Comparison of ENCODE assay signal across 8 mouse cellular contexts in the genomic region with DNA sequence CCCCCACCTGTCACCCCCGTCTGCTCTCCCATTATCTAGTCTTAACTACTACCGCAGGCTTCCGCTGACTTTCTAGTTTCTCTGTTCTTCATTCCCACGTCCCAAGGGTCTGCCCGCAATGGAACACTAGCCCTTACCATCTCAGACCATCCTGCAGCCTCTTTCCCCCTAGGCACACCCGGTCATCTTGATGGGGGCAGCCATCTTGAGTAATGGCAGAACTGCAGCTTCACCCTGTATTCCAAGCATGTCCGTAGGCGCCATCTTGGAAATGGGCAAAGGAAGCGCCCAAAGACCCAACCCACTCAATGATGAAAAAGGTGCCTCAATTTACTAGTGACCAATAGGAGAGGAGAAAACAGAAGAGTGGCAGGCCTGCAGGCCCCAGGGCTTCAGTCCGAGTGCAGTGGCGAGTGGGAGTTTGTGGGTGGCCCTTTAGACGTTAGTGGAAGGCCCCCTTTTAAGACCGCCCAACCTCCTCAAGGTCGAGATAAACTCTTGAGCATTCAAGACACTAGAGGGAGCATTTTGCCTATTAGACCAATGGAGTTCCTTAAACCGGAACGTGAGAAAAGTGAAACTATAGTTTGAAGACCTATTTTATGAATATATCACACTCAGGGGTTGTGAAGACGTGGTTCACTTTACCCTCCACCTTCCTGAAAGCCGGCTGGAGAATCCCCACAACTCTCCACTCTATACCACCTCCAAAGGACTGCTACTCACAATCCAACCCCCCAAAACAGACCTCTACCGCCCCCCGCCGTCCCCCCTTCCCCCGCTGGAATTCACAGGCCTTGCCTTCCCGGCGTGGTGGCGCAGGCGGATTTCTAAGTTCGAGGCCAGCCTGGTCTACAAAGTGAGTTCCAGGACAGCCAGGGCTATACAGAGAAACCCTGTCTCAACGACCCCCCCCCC. TPM values are rescaled to one million over a fixed set of nuclear protein-coding genes. Genes with fewer than 3 reads are reported as not detected.
DNase-seq lines count a peak whose midpoint lies in the region; ATAC-seq and TF ChIP-seq lines count a peak whose summit lies in the region.

Gene Tomm40l (minus strand): TSS at position 277 of the 918 bp plus-strand sequence.

- H3K4me2 ChIP-seq in forebrain, embryonic 12.5 days: peak within 1 kb of the TSS; percentile 86
- H3K4me2 ChIP-seq in heart, postnatal 0 days (ENCODE audit: low read depth, low read length): peak within 1 kb of the TSS; percentile 77
- H3K4me2 ChIP-seq in liver, embryonic 16.5 days (ENCODE audit: low read depth, low read length): peak within 1 kb of the TSS; percentile 90
- H3K4me2 ChIP-seq in neural tube, embryonic 13.5 days: peak within 1 kb of the TSS; percentile 82

- 0 out of 2 replicates have a peak, but pooled peaks have one; percentile 7 for TF ChIP-seq CTCF in E14TG2a.4 (conservative IDR thresholded peaks at IDR 0.05; ENCODE audit: low read length)
- TF ChIP-seq CTCF in heart, postnatal 0 days (IDR thresholded peaks at IDR 0.05; ENCODE audit: low read depth): peak; percentile 79
- TF ChIP-seq CTCF in testis, adult 2 months (IDR thresholded peaks at IDR 0.05; ENCODE audit: control insufficient read depth, insufficient read depth, insufficient replicate concordance, low read depth, low read length): no peak

- peak; percentile 50 for TF ChIP-seq POLR2A in testis, adult 2 months (IDR thresholded peaks at IDR 0.05; ENCODE audit: control insufficient read depth, low read depth, low read length)

- H3K27me3 ChIP-seq in E14TG2a.4 (ENCODE audit: insufficient read depth, low read length): no peaks in the 10 kb centered on the region
- no peaks in the 10 kb centered on the region for H3K27me3 ChIP-seq in forebrain, embryonic 12.5 days
- H3K27me3 ChIP-seq in heart, postnatal 0 days (ENCODE audit: control insufficient read depth, insufficient read depth, low read length): no peaks in the 10 kb centered on the region
- no peaks in the 10 kb centered on the region for H3K27me3 ChIP-seq in liver, embryonic 16.5 days (ENCODE audit: control insufficient read depth, insufficient read depth, low read depth, low read length)
- no peaks in the 10 kb centered on the region for H3K27me3 ChIP-seq in neural tube, embryonic 13.5 days
- no peaks in the 10 kb centered on the region for H3K27me3 ChIP-seq in testis, adult 2 months (ENCODE audit: control insufficient read depth, insufficient read depth, low read length)

- peak; percentile 96 for DNase-seq in c-Kit-positive CD71-positive TER-119-positive erythroid progenitor cells, embryonic 14.5 days (ENCODE audit: low spot score)
- DNase-seq in heart, postnatal 0 days (ENCODE audit: low spot score): peak; percentile 100
- DNase-seq in kidney, postnatal 4 days: peak; percentile 86 to 94

- no peaks in the 10 kb centered on the region for H3K9me3 ChIP-seq in E14TG2a.4 (ENCODE audit: low read length)
- H3K9me3 ChIP-seq in forebrain, embryonic 12.5 days: no peaks in the 10 kb centered on the region
- H3K9me3 ChIP-seq in heart, postnatal 0 days (replicated peaks; ENCODE audit: control insufficient read depth, low read length): no peaks in the 10 kb centered on the region
- no peaks in the 10 kb centered on the region for H3K9me3 ChIP-seq in liver, embryonic 16.5 days (replicated peaks; ENCODE audit: control insufficient read depth, low read length)
- H3K9me3 ChIP-seq in neural tube, embryonic 13.5 days: no peaks in the 10 kb centered on the region

- H3K4me3 ChIP-seq in E14TG2a.4 (replicated peaks; ENCODE audit: low read length): peak within 1 kb of the TSS; percentile 85
- H3K4me3 ChIP-seq in forebrain, embryonic 12.5 days (replicated peaks): peak within 1 kb of the TSS; percentile 55
- peak within 1 kb of the TSS; percentile 66 for H3K4me3 ChIP-seq in heart, postnatal 0 days (ENCODE audit: low read depth, low read length)
- H3K4me3 ChIP-seq in liver, embryonic 16.5 days (ENCODE audit: low read depth, low read length): peak within 1 kb of the TSS; percentile 75
- H3K4me3 ChIP-seq in neural tube, embryonic 13.5 days: peak within 1 kb of the TSS; percentile 52
- peak within 1 kb of the TSS; percentile 85 for H3K4me3 ChIP-seq in testis, adult 2 months (ENCODE audit: control insufficient read depth, low read depth, low read length)

- peak; percentile 98 for ATAC-seq in forebrain, embryonic 12.5 days (ENCODE audit: low FRiP score)
- ATAC-seq in heart, postnatal 0 days (ENCODE audit: insufficient read depth, low read depth): peak; percentile 97
- peak; percentile 92 for ATAC-seq in liver, embryonic 16.5 days (ENCODE audit: low read depth)
- peak; percentile 95 for ATAC-seq in neural tube, embryonic 13.5 days (ENCODE audit: low read depth)

- H3K27ac ChIP-seq in forebrain, embryonic 12.5 days: peak within 1 kb of the TSS; percentile 85
- H3K27ac ChIP-seq in heart, postnatal 0 days (ENCODE audit: low read depth): peak within 1 kb of the TSS; percentile 94
- H3K27ac ChIP-seq in liver, embryonic 16.5 days (ENCODE audit: low read length): peak within 1 kb of the TSS; percentile 90
- peak within 1 kb of the TSS; percentile 63 for H3K27ac ChIP-seq in neural tube, embryonic 13.5 days (replicated peaks)
- H3K27ac ChIP-seq in testis, adult 2 months (ENCODE audit: control insufficient read depth, insufficient read depth, low read depth, low read length): peak within 1 kb of the TSS; percentile 63

- H3K4me1 ChIP-seq in E14TG2a.4 (replicated peaks; ENCODE audit: low read depth, low read length): peaks cover 68% of the 10 kb centered on the region
- peaks cover 13% of the 10 kb centered on the region for H3K4me1 ChIP-seq in forebrain, embryonic 12.5 days
- H3K4me1 ChIP-seq in heart, postnatal 0 days (ENCODE audit: control insufficient read depth, insufficient read depth): peaks cover 8% of the 10 kb centered on the region
- H3K4me1 ChIP-seq in liver, embryonic 16.5 days (ENCODE audit: control insufficient read depth, low read depth, low read length): peaks cover 19% of the 10 kb centered on the region
- peaks cover 19% of the 10 kb centered on the region for H3K4me1 ChIP-seq in neural tube, embryonic 13.5 days (replicated peaks)
- peaks cover 11% of the 10 kb centered on the region for H3K4me1 ChIP-seq in testis, adult 2 months (ENCODE audit: control insufficient read depth, insufficient read depth, low read length)

- H3K36me3 ChIP-seq in E14TG2a.4 (ENCODE audit: insufficient read depth, low read length): peaks cover 23% of the 10 kb centered on the region
- H3K36me3 ChIP-seq in forebrain, embryonic 12.5 days (replicated peaks): peaks cover 23% of the 10 kb centered on the region
- H3K36me3 ChIP-seq in heart, postnatal 0 days (replicated peaks; ENCODE audit: control insufficient read depth, insufficient read depth, low read length): peaks cover 24% of the 10 kb centered on the region
- H3K36me3 ChIP-seq in liver, embryonic 16.5 days (ENCODE audit: control insufficient read depth, insufficient read depth): no peaks in the 10 kb centered on the region
- peaks cover 27% of the 10 kb centered on the region for H3K36me3 ChIP-seq in neural tube, embryonic 13.5 days
- H3K36me3 ChIP-seq in testis, adult 2 months (ENCODE audit: control insufficient read depth, insufficient read depth, low read length): no peaks in the 10 kb centered on the region

- whole genome bisulfite sequencing in forebrain, embryonic 12.5 days: 3% methylated on average over 28 of the region's 28 CpGs
- under 1% methylated on average over 28 of the region's 28 CpGs for WGBS in heart, postnatal 0 days
- WGBS in liver, embryonic 16.5 days (ENCODE audit: insufficient replicate concordance): 2% methylated on average over 28 of the region's 28 CpGs
- 2% methylated on average over 28 of the region's 28 CpGs for WGBS in neural tube, embryonic 13.5 days

- peak within 1 kb of the TSS; percentile 61 for H3K9ac ChIP-seq in forebrain, embryonic 12.5 days
- peak within 1 kb of the TSS; percentile 56 for H3K9ac ChIP-seq in heart, postnatal 0 days (replicated peaks; ENCODE audit: low read depth, low read length)
- H3K9ac ChIP-seq in liver, embryonic 16.5 days (ENCODE audit: low read depth, low read length): peak within 1 kb of the TSS; percentile 73
- H3K9ac ChIP-seq in neural tube, embryonic 13.5 days: peak within 1 kb of the TSS; percentile 76

- no peak; the same call in 1 of the 2 replicates for TF ChIP-seq EP300 in heart, postnatal 0 days (IDR thresholded peaks at IDR 0.05; ENCODE audit: low read depth)

RNA-seq across cellular contexts. Expression of gene Tomm40l, which starts in this region (rescaled TPM):
- 29.4 and 31.6 TPM in 2 replicates for polyA plus RNA-seq in forebrain, embryonic 12.5 days (2016; fragmentation: Nextera tagmentation; extraction: Ambion mirVana)
- total RNA-seq in heart, postnatal 0 days (2014; rRNA removed; ENCODE audit: low replicate concordance): 82.0 and 97.7 TPM in 2 replicates
- 56.0 and 64.6 TPM in 2 replicates for polyA plus RNA-seq in heart, postnatal 0 days (2015; fragmentation: Nextera tagmentation; extraction: Ambion mirVana)
- polyA plus RNA-seq in liver, embryonic 16.5 days (2015; fragmentation: Nextera tagmentation; extraction: Ambion mirVana): 11.8 and 14.9 TPM in 2 replicates
- 32.6 and 42.6 TPM in 2 replicates for polyA plus RNA-seq in neural tube, embryonic 13.5 days (2015; fragmentation: Nextera tagmentation; extraction: Ambion mirVana)
- polyA plus RNA-seq in testis, adult 2 months (2012; rRNA removed): 4.5 and 6.5 TPM in 2 replicates

Comparison
In these comparisons a context has a peak if more than half of its experiments do, and no peak if none do; other contexts are left out.
1. Peak in every context shown above with its lines: DNase-seq, ATAC-seq, H3K4me3 ChIP-seq and H3K27ac ChIP-seq.